Mouse (Mus musculus) liver, embryonic 15.5 days (tissue): Measurements from ENCODE around the gene Arhgef11. TPM values are rescaled to one million over a fixed set of nuclear protein-coding genes. Genes with fewer than 3 reads are reported as not detected.

ENCODE experiments used
- ATAC-seq: fragments of 200-750 bp; cut with Nextera tagmentation; 2 replicates; pipeline ENCODE4 v1.8.0; 2017; ENCODE audit warnings: moderate number of reproducible peaks, mild to moderate bottlenecking, moderate library complexity; ENCODE audit not compliant: insufficient read depth
- H3K27ac ChIP-seq: fragments of 300-500 bp; sonication (generic); replicated peaks from 2 replicates; pipeline ENCODE4 v1.5.1; 2015; ENCODE audit warnings: mild to moderate bottlenecking, inconsistent platforms
- H3K27me3 ChIP-seq: fragments of 300-500 bp; sonication (generic); 2 replicates; pipeline ENCODE4 v1.6.1; 2015; ENCODE audit warnings: mild to moderate bottlenecking, inconsistent platforms
- H3K36me3 ChIP-seq: fragments of 300-500 bp; sonication (generic); replicated peaks from 2 replicates; pipeline ENCODE4 v1.6.1; 2015; ENCODE audit warnings: moderate library complexity, mild to moderate bottlenecking, inconsistent platforms
- H3K4me1 ChIP-seq: fragments of 300-500 bp; sonication (generic); replicated peaks from 2 replicates; pipeline ENCODE4 v1.6.1; 2015; ENCODE audit warnings: inconsistent platforms
- H3K4me2 ChIP-seq: fragments of 300-500 bp; sonication (generic); 2 replicates; pipeline ENCODE4 v1.6.1; 2015; ENCODE audit warnings: moderate library complexity, mild to moderate bottlenecking, inconsistent platforms
- H3K4me3 ChIP-seq: fragments of 300-500 bp; sonication (generic); replicated peaks from 2 replicates; pipeline ENCODE4 v1.5.1; 2015; ENCODE audit warnings: mild to moderate bottlenecking, inconsistent platforms
- H3K9ac ChIP-seq: fragments of 300-500 bp; sonication (generic); 2 replicates; pipeline ENCODE4 v1.6.1; 2015; ENCODE audit warnings: moderate library complexity, mild to moderate bottlenecking, inconsistent platforms
- H3K9me3 ChIP-seq: fragments of 300-500 bp; sonication (generic); replicated peaks from 2 replicates; pipeline ENCODE4 v1.6.1; 2016; ENCODE audit warnings: inconsistent platforms
- WGBS: fragments of 180-500 bp; shearing (Covaris S2); methylation state at CpG from one replicate; pipeline ENCODE4 v1.1.7; 2015; ENCODE audit warnings: mixed read lengths; ENCODE audit not compliant: insufficient replicate concordance; 5-methylcytosine and 5-hydroxymethylcytosine counted together
- polyA plus RNA-seq: library from polyadenylated mRNA; unstranded; fragments of >200 nt; fragmentation: Nextera tagmentation; extraction: Ambion mirVana; gene quantifications from 2 replicates; pipeline ENCODE4 v1.2.1, GENCODE M21; 2015

Gene Arhgef11
- polyA plus RNA-seq, 1 experiment from 2014 or later = 2.7 TPM

DNA sequence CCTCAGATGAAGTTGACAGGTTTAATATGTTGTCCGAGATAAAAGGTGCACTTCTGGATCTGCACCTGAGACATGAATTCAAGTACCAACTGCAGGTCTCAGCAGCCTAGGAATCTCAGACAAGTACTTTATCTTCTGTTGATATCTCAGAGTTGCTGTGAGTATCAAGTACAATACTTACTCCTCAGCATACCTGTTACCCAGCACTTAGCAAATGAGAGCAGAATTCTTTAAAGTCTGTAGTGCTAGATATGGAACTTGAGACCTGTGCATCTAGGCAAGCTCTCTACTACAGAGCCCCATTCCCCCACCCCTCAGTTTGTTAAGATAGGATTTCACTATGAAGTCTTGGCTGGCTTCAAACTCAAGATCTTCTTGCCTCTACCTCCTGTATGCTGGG lies 43.9 kb downstream of the Arhgef11 start:
- WGBS = 67% methylated on average over 1 of the region's 1 CpGs
- Histone ChIP-seq H3K4me1 (no peaks in the 10 kb centered on the region), H3K9me3 (no peaks in the 10 kb centered on the region), H3K4me2 (no peak overlapping the region), H3K36me3 (no peaks in the 10 kb centered on the region), H3K9ac (no peak overlapping the region), H3K27ac (no peak overlapping the region), H3K4me3 (no peak overlapping the region), H3K27me3 (no peaks in the 10 kb centered on the region)
- no peak for ATAC-seq

DNA sequence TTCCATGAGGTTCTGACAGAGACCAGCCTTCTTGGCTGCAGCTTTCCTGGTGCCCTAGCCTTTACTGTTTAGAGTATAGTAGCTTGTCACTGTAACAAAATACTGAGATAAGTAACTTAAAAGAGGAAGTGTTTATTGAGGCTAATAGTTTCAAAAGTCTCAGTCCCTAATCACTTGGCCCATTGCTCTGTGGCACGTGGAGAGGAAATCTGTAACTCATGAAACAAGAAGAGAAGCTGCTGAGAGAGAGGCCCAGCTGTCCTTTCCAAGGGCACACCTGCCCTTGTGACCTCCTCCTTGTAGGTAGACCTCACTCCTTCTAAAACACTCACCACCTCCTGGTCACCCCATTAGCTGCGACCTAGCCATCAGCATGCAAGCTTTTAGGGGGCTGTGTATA lies 101.2 kb downstream of the Arhgef11 start:
- Histone ChIP-seq H3K9me3 (no peaks in the 10 kb centered on the region), H3K4me2 (no peak overlapping the region), H3K4me3 (no peak overlapping the region), H3K27me3 (no peaks in the 10 kb centered on the region), H3K9ac (no peak overlapping the region), H3K4me1 (no peaks in the 10 kb centered on the region), H3K36me3 (peaks cover 12% of the 10 kb centered on the region), H3K27ac (no peak overlapping the region)
- WGBS = 36% methylated on average over 2 of the region's 2 CpGs
- no peak for ATAC-seq

DNA sequence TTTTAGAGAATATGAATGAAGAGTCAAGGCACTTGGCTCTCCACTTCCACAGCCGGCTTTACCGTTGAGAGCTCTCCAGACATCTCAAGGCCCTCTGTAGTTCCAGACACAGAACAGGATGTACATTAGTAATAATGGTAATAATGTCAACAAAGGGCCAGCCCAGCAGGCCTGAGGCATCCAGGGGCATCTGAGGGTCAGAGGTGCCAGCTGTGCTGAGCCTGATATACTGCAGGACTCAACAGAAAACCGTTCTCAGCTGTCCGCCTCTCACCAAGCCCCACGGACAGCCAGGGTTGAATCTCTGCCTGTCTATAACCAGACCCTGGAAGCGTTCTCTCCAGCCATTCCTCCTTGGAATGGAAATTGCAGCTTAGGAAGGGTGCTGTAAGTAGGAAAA lies 107.2 kb downstream of the Arhgef11 start:
- no peak overlapping the region for H3K4me2 ChIP-seq
- peaks cover 28% of the 10 kb centered on the region for H3K36me3 ChIP-seq
- no peaks in the 10 kb centered on the region for H3K9me3 ChIP-seq
- 76% methylated on average over 6 of the region's 6 CpGs for WGBS
- no peak for ATAC-seq
- no peak overlapping the region for H3K9ac ChIP-seq
- no peak overlapping the region for H3K4me3 ChIP-seq
- no peaks in the 10 kb centered on the region for H3K27me3 ChIP-seq
- H3K27ac ChIP-seq = no peak overlapping the region
- no peaks in the 10 kb centered on the region for H3K4me1 ChIP-seq

DNA sequence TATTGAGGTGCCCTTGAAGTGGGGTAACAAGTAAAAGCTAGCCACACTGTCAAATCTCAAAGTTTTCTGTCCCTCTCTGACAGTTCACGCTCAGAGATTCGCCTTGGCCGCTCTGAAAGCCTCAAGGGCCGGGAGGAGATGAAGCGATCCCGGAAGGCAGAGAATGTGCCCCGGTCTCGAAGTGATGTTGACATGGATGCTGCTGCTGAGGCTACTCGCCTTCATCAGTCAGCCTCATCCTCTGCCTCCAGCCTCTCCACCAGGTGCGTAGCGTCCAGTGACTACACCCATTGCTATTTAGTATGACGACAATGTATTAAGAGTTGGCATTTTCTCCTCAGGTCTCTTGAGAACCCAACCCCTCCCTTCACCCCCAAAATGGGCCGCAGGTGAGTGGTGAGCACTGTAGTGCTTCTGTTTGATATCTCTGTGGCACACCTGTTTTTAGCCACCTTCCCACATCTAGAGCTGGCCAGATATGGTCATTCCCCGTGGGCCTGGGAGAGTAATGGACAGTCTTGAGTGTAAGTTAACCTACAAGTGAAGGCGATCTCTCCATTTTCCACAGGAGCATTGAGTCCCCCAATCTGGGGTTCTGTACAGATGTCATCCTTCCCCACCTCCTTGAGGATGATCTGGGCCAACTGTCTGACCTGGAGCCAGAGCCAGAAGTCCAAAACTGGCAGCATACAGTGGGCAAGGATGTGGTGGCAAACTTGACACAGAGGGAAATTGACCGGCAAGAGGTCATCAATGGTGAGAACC lies 108.2 kb downstream of the Arhgef11 start:
- no peak overlapping the region for H3K27ac ChIP-seq
- no peaks in the 10 kb centered on the region for H3K9me3 ChIP-seq
- no peaks in the 10 kb centered on the region for H3K4me1 ChIP-seq
- WGBS = 79% methylated on average over 16 of the region's 16 CpGs
- H3K4me3 ChIP-seq = no peak overlapping the region
- H3K9ac ChIP-seq = no peak overlapping the region
- ATAC-seq = no peak
- peaks cover 28% of the 10 kb centered on the region for H3K36me3 ChIP-seq
- no peaks in the 10 kb centered on the region for H3K27me3 ChIP-seq
- no peak overlapping the region for H3K4me2 ChIP-seq

DNA sequence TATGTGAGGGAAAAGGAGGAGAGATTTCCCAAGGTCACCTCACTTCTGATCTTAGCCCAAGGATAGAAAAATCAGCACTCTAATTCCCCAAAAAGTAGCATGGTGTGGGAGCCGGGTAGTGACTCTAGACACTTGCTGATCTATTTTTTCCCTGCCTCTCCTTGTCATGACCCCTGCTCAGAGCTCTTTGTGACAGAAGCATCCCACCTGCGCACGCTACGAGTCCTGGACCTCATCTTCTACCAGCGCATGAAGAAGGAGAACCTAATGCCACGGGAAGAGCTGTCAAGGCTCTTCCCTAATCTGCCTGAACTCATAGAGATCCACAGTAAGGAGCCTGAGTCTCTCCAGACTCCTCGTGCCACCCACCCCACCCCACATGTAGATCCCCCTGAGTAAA lies 108.8 kb downstream of the Arhgef11 start:
- H3K36me3 ChIP-seq = peaks cover 30% of the 10 kb centered on the region
- no peaks in the 10 kb centered on the region for H3K9me3 ChIP-seq
- no peak for ATAC-seq
- no peak overlapping the region for H3K27ac ChIP-seq
- no peak overlapping the region for H3K9ac ChIP-seq
- 81% methylated on average over 7 of the region's 7 CpGs for WGBS
- H3K4me1 ChIP-seq = no peaks in the 10 kb centered on the region
- no peak overlapping the region for H3K4me2 ChIP-seq
- H3K27me3 ChIP-seq = no peaks in the 10 kb centered on the region
- no peak overlapping the region for H3K4me3 ChIP-seq

DNA sequence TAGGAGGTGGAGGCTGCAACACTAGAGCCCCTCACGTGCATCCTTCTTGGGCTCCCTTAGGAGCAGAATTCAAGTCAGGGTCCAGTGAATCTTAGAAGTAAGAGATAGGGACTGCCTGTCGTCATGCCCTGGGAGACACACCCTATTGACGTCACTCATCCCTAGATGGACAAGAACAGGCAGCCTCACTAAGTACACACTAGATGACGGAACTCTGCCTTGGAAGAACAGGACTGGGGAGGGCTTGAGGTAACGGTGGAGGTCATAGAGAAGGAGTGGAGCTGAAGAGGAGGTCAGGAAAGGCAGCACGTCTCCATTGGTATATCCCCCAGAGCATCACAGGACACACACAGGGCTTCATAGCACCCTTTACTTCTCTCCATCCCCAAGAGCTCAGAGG lies 111.3 kb downstream of the Arhgef11 start:
- Histone ChIP-seq H3K27ac (no peak overlapping the region), H3K9me3 (no peaks in the 10 kb centered on the region), H3K27me3 (no peaks in the 10 kb centered on the region), H3K36me3 (peaks cover 27% of the 10 kb centered on the region), H3K4me3 (no peak overlapping the region), H3K4me1 (no peaks in the 10 kb centered on the region), H3K4me2 (no peak overlapping the region), H3K9ac (no peak overlapping the region)
- no peak for ATAC-seq
- WGBS = 51% methylated on average over 6 of the region's 6 CpGs

DNA sequence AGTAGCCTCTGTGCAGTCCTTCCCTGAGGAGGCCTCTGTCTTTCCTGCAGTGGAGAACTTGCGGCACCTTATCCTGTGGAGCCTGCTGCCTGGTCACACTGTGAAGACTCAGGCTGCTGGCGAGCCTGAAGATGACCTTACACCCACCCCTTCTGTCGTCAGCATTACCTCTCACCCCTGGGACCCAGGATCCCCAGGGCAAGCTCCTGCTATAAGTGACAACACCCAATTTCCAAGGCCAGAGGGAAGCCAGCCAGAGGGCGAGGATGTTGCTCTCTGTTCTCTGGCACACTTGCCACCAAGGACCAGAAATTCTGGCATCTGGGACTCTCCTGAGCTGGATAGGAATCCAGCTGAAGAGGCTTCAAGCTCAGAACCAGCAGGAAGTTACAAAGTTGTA lies 115.7 kb downstream of the Arhgef11 start:
- Histone ChIP-seq H3K4me1 (no peaks in the 10 kb centered on the region), H3K9ac (no peak overlapping the region), H3K27me3 (no peaks in the 10 kb centered on the region), H3K4me2 (no peak overlapping the region), H3K27ac (no peak overlapping the region), H3K36me3 (peaks cover 15% of the 10 kb centered on the region; the same call in 1 of the 2 replicates), H3K4me3 (no peak overlapping the region), H3K9me3 (no peaks in the 10 kb centered on the region)
- 54% methylated on average over 4 of the region's 4 CpGs for WGBS
- no peak for ATAC-seq

DNA sequence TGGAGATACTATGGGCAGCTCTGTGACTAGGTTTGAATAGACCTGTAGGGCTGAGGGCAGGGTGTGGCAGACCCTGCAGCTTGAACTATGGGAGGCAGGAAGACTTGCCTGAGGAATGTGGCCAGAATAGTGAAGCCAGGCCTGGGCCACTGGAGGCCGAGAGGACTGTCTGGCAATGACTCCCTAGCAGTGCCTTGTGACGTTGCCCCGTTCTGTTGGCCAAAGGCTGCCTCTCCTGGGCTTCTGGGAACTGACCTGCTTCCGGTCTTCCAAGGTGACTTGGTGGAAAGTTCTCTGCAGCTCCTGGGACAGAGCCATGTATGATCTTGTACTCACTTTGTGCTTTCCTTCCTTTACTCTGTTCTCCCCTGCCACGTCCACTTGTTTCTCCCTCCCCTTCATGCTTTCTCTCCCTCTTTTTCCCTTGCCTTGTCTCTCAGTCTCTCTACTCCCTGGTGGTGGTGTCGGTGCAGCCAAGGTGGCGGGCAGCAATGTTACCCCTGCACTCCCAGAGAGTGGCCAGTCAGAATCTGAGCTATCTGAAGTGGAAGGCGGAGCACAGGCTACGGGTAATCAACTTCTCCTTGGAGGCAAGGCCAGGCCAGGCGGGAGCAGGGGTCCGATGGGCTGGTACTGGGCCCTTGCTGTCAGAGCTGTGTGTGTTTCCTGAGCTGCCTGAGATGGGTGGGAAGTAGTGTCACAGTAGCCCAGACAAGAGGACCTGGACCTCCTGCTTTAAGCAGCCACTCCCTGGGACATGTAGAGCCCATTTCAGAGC lies 116.8 kb downstream of the Arhgef11 start:
- Histone ChIP-seq H3K27me3 (no peaks in the 10 kb centered on the region), H3K9ac (no peak overlapping the region), H3K4me2 (no peak overlapping the region), H3K9me3 (no peaks in the 10 kb centered on the region), H3K36me3 (peaks cover 14% of the 10 kb centered on the region; the same call in 1 of the 2 replicates), H3K27ac (no peak overlapping the region), H3K4me3 (no peak overlapping the region), H3K4me1 (no peaks in the 10 kb centered on the region)
- ATAC-seq = no peak
- 65% methylated on average over 11 of the region's 11 CpGs for WGBS

DNA sequence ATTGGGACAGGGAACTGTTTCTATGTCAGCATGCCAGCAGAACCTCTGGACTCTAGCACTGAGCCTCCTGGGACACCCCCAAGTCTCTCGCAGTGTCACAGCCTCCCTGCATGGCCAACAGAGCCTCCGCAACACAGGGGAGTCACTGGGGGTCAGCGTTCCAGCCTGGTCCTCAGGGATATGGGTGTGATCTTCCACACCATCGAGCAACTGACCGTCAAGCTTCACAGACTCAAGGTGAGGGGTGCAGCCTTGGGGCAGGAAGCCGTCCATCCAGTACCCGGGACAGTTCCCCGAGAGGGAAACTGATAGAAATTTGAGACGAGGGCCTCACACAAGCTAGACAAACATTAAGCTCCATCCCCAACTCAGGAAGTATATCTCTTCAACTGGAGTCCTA lies 118.0 kb downstream of the Arhgef11 start:
- peaks cover 14% of the 10 kb centered on the region; the same call in 1 of the 2 replicates for H3K36me3 ChIP-seq
- H3K9me3 ChIP-seq = no peaks in the 10 kb centered on the region
- H3K4me3 ChIP-seq = no peak overlapping the region
- H3K9ac ChIP-seq = no peak overlapping the region
- H3K4me2 ChIP-seq = no peak overlapping the region
- H3K27me3 ChIP-seq = no peaks in the 10 kb centered on the region
- ATAC-seq = no peak
- 65% methylated on average over 9 of the region's 9 CpGs for WGBS
- no peaks in the 10 kb centered on the region for H3K4me1 ChIP-seq
- no peak overlapping the region for H3K27ac ChIP-seq

DNA sequence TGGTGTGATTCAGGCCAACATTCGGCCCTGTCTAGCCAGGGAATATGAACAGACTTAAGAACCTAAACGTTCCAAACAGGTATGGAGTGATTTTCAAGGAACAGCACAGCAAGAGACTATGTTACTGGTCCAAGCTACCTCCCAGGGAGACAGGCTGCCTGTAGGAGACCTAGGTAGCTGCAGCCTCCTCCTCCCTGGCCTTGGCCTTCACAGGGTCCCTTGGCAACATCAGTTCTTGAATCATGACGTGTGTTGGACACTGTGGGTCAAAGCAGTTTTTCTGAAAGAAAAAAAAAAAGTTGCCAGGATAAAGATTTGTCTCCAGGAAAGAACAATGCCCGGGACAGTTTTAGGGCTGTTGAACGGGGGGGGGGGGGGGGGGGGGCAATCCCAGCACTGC lies 121.5 kb downstream of the Arhgef11 start:
- Histone ChIP-seq H3K9me3 (no peaks in the 10 kb centered on the region), H3K27ac (no peak overlapping the region), H3K4me2 (no peak overlapping the region), H3K36me3 (0 out of 2 replicates have a peak, but pooled peaks cover 10% of the 10 kb centered on the region), H3K27me3 (no peaks in the 10 kb centered on the region), H3K4me1 (no peaks in the 10 kb centered on the region), H3K9ac (no peak overlapping the region), H3K4me3 (no peak overlapping the region)
- no peak for ATAC-seq
- 63% methylated on average over 4 of the region's 5 CpGs for WGBS

DNA sequence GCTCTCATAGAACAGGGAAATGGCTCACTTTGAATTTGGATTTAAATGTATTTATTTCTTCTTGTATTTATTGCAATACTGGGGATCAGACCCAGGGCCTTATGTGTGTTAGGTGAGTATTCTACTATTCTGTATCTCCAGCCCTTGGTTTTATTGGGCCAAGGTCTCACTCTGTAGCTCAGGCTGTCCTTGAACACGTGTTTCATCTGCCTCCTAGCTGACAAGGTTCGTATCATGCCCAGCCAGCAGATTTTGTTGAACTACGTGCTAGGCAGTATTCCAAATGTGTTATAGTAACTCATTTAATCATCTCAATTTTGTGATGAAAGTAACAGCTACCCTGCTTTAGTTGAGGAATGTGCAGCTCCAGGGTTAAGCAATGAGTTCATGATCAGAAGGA lies 124.7 kb downstream of the Arhgef11 start:
- no peak overlapping the region for H3K4me3 ChIP-seq
- H3K9ac ChIP-seq = no peak overlapping the region
- H3K27me3 ChIP-seq = no peaks in the 10 kb centered on the region
- H3K27ac ChIP-seq = no peak overlapping the region
- ATAC-seq = no peak
- H3K36me3 ChIP-seq = 0 out of 2 replicates have a peak, but pooled peaks cover 4% of the 10 kb centered on the region
- no peaks in the 10 kb centered on the region for H3K4me1 ChIP-seq
- H3K9me3 ChIP-seq = no peaks in the 10 kb centered on the region
- no peak overlapping the region for H3K4me2 ChIP-seq
- 59% methylated on average over 3 of the region's 3 CpGs for WGBS
